Mouse (Mus musculus) heart, embryonic 15.5 days (tissue): ENCODE measurements around the gene Lin7a. TPM values are rescaled to one million over a fixed set of nuclear protein-coding genes. Genes with fewer than 3 reads are reported as not detected.

Experiments
- ATAC-seq: fragments of 200-750 bp; cut with Nextera tagmentation; replicated peaks from 2 replicates; pipeline ENCODE4 v1.8.0; 2017; ENCODE audit warnings: low read depth, moderate TSS enrichment; ENCODE audit not compliant: insufficient number of reproducible peaks, insufficient read depth, low FRiP score
- H3K27ac ChIP-seq: fragments of 300-500 bp; sonication (generic); 2 replicates; pipeline ENCODE4 v1.5.1; 2015; ENCODE audit warnings: mild to moderate bottlenecking, inconsistent platforms
- H3K27me3 ChIP-seq: fragments of 300-500 bp; sonication (generic); 2 replicates; pipeline ENCODE4 v1.6.1; 2015; ENCODE audit warnings: inconsistent platforms
- H3K36me3 ChIP-seq: fragments of 300-500 bp; sonication (generic); 2 replicates; pipeline ENCODE4 v1.6.1; 2015; ENCODE audit warnings: mild to moderate bottlenecking, inconsistent platforms
- H3K4me1 ChIP-seq: fragments of 300-500 bp; sonication (generic); replicated peaks from 2 replicates; pipeline ENCODE4 v1.6.1; 2015; ENCODE audit warnings: inconsistent platforms
- H3K4me2 ChIP-seq: fragments of 300-500 bp; sonication (generic); 2 replicates; pipeline ENCODE4 v1.6.1; 2015; ENCODE audit warnings: inconsistent platforms, mild to moderate bottlenecking, moderate library complexity
- H3K4me3 ChIP-seq: fragments of 300-500 bp; sonication (generic); 2 replicates; pipeline ENCODE4 v1.5.1; 2015; ENCODE audit warnings: mild to moderate bottlenecking, inconsistent platforms
- H3K9ac ChIP-seq: fragments of 300-500 bp; sonication (generic); 2 replicates; pipeline ENCODE4 v1.6.1; 2015; ENCODE audit warnings: mild to moderate bottlenecking, inconsistent platforms
- H3K9me3 ChIP-seq: fragments of 300-500 bp; sonication (generic); replicated peaks from 2 replicates; pipeline ENCODE4 v1.6.1; 2016; ENCODE audit warnings: inconsistent platforms
- WGBS: fragments of 180-500 bp; shearing (Covaris S2); methylation state at CpG from one replicate; pipeline ENCODE4 v1.1.7; 2015; ENCODE audit warnings: mixed read lengths; 5-methylcytosine and 5-hydroxymethylcytosine counted together
- polyA plus RNA-seq: library from polyadenylated mRNA; unstranded; fragments of >200 nt; fragmentation: Nextera tagmentation; extraction: Ambion mirVana; gene quantifications from 2 replicates; pipeline ENCODE4 v1.2.1, GENCODE M21; 2015

The Lin7a gene
- polyA plus RNA-seq, 1 experiment from 2014 or later = 1.4 TPM

GRCm38 (mm10) chr10:107230081-107230850 is 41.2 kb upstream of the Lin7a start:
- Histone ChIP-seq H3K9ac (no peak overlapping the region), H3K27me3 (no peaks in the 10 kb centered on the region), H3K4me1 (no peaks in the 10 kb centered on the region), H3K4me3 (no peak overlapping the region), H3K36me3 (no peaks in the 10 kb centered on the region), H3K9me3 (no peaks in the 10 kb centered on the region), H3K27ac (no peak overlapping the region), H3K4me2 (no peak overlapping the region)
- ATAC-seq = no peak
- WGBS = 67% methylated on average over 8 of the region's 8 CpGs

- H3K4me2 ChIP-seq = no peak overlapping the region
- H3K36me3 ChIP-seq = no peaks in the 10 kb centered on the region
- no peak overlapping the region for H3K9ac ChIP-seq
- H3K4me3 ChIP-seq = no peak overlapping the region
- ATAC-seq = no peak
- H3K27me3 ChIP-seq = no peaks in the 10 kb centered on the region
- 97% methylated on average over 1 of the region's 1 CpGs for WGBS
- H3K4me1 ChIP-seq = no peaks in the 10 kb centered on the region
- H3K9me3 ChIP-seq = no peaks in the 10 kb centered on the region
- H3K27ac ChIP-seq = no peak overlapping the region
Observed at GRCm38 (mm10) chr10:107230851-107231130, 40.7 kb upstream of the Lin7a start.

GRCm38 (mm10) chr10:107231421-107232010 is 40.0 kb upstream of the Lin7a start:
- no peaks in the 10 kb centered on the region for H3K36me3 ChIP-seq
- no peak for ATAC-seq
- H3K27me3 ChIP-seq = no peaks in the 10 kb centered on the region
- no peak overlapping the region for H3K4me2 ChIP-seq
- no peak overlapping the region for H3K4me3 ChIP-seq
- no peak overlapping the region for H3K9ac ChIP-seq
- H3K27ac ChIP-seq = no peak overlapping the region
- 70% methylated on average over 4 of the region's 4 CpGs for WGBS
- no peaks in the 10 kb centered on the region for H3K4me1 ChIP-seq
- H3K9me3 ChIP-seq = no peaks in the 10 kb centered on the region

GRCm38 (mm10) chr10:107232491-107233110 is 38.9 kb upstream of the Lin7a start:
- H3K4me3 ChIP-seq = no peak overlapping the region
- no peak for ATAC-seq
- no peaks in the 10 kb centered on the region for H3K4me1 ChIP-seq
- H3K9me3 ChIP-seq = no peaks in the 10 kb centered on the region
- H3K36me3 ChIP-seq = no peaks in the 10 kb centered on the region
- H3K27ac ChIP-seq = no peak overlapping the region
- 84% methylated on average over 2 of the region's 2 CpGs for WGBS
- no peaks in the 10 kb centered on the region for H3K27me3 ChIP-seq
- H3K9ac ChIP-seq = no peak overlapping the region
- no peak overlapping the region for H3K4me2 ChIP-seq

GRCm38 (mm10) chr10:107233221-107233620 is 38.3 kb upstream of the Lin7a start:
- no peak overlapping the region for H3K9ac ChIP-seq
- H3K27ac ChIP-seq = no peak overlapping the region
- no peak for ATAC-seq
- H3K9me3 ChIP-seq = no peaks in the 10 kb centered on the region
- H3K4me1 ChIP-seq = no peaks in the 10 kb centered on the region
- H3K4me3 ChIP-seq = no peak overlapping the region
- 73% methylated on average over 2 of the region's 2 CpGs for WGBS
- H3K4me2 ChIP-seq = no peak overlapping the region
- no peaks in the 10 kb centered on the region for H3K27me3 ChIP-seq
- H3K36me3 ChIP-seq = no peaks in the 10 kb centered on the region

GRCm38 (mm10) chr10:107233825-107234224 is 37.7 kb upstream of the Lin7a start:
- Histone ChIP-seq H3K4me1 (no peaks in the 10 kb centered on the region), H3K27ac (no peak overlapping the region), H3K27me3 (no peaks in the 10 kb centered on the region), H3K36me3 (no peaks in the 10 kb centered on the region), H3K9me3 (no peaks in the 10 kb centered on the region), H3K4me3 (no peak overlapping the region), H3K4me2 (no peak overlapping the region), H3K9ac (no peak overlapping the region)
- ATAC-seq = no peak
- 80% methylated on average over 4 of the region's 4 CpGs for WGBS

- no peaks in the 10 kb centered on the region for H3K36me3 ChIP-seq
- no peak for ATAC-seq
- no peak overlapping the region for H3K27ac ChIP-seq
- no peaks in the 10 kb centered on the region for H3K4me1 ChIP-seq
- H3K4me2 ChIP-seq = no peak overlapping the region
- H3K9me3 ChIP-seq = no peaks in the 10 kb centered on the region
- H3K4me3 ChIP-seq = no peak overlapping the region
- H3K27me3 ChIP-seq = no peaks in the 10 kb centered on the region
- no peak overlapping the region for H3K9ac ChIP-seq
- 70% methylated on average over 7 of the region's 7 CpGs for WGBS
Observed at GRCm38 (mm10) chr10:107234421-107235400, 36.8 kb upstream of the Lin7a start.

GRCm38 (mm10) chr10:107235496-107235895 is 36.0 kb upstream of the Lin7a start:
- Histone ChIP-seq H3K36me3 (no peaks in the 10 kb centered on the region), H3K9ac (no peak overlapping the region), H3K4me2 (no peak overlapping the region), H3K4me3 (no peak overlapping the region), H3K9me3 (no peaks in the 10 kb centered on the region), H3K4me1 (no peaks in the 10 kb centered on the region), H3K27me3 (no peaks in the 10 kb centered on the region), H3K27ac (no peak overlapping the region)
- WGBS = 69% methylated on average over 3 of the region's 3 CpGs
- no peak for ATAC-seq

- no peak overlapping the region for H3K4me2 ChIP-seq
- H3K4me1 ChIP-seq = no peaks in the 10 kb centered on the region
- no peak overlapping the region for H3K4me3 ChIP-seq
- 71% methylated on average over 4 of the region's 4 CpGs for WGBS
- no peaks in the 10 kb centered on the region for H3K36me3 ChIP-seq
- H3K27ac ChIP-seq = no peak overlapping the region
- H3K9me3 ChIP-seq = no peaks in the 10 kb centered on the region
- no peaks in the 10 kb centered on the region for H3K27me3 ChIP-seq
- no peak overlapping the region for H3K9ac ChIP-seq
- no peak for ATAC-seq
Observed at GRCm38 (mm10) chr10:107236211-107236610, 35.3 kb upstream of the Lin7a start.

- no peaks in the 10 kb centered on the region for H3K4me1 ChIP-seq
- H3K9ac ChIP-seq = no peak overlapping the region
- WGBS = 72% methylated on average over 2 of the region's 2 CpGs
- ATAC-seq = no peak
- H3K4me3 ChIP-seq = no peak overlapping the region
- no peak overlapping the region for H3K4me2 ChIP-seq
- H3K9me3 ChIP-seq = no peaks in the 10 kb centered on the region
- H3K27ac ChIP-seq = no peak overlapping the region
- no peaks in the 10 kb centered on the region for H3K36me3 ChIP-seq
- H3K27me3 ChIP-seq = no peaks in the 10 kb centered on the region
Observed at GRCm38 (mm10) chr10:107237076-107237475, 34.4 kb upstream of the Lin7a start.

GRCm38 (mm10) chr10:107237736-107238135 is 33.8 kb upstream of the Lin7a start:
- no peaks in the 10 kb centered on the region for H3K27me3 ChIP-seq
- H3K4me2 ChIP-seq = no peak overlapping the region
- H3K9me3 ChIP-seq = no peaks in the 10 kb centered on the region
- 87% methylated on average over 1 of the region's 1 CpGs for WGBS
- H3K36me3 ChIP-seq = no peaks in the 10 kb centered on the region
- H3K27ac ChIP-seq = no peak overlapping the region
- H3K4me1 ChIP-seq = no peaks in the 10 kb centered on the region
- no peak overlapping the region for H3K9ac ChIP-seq
- no peak overlapping the region for H3K4me3 ChIP-seq
- ATAC-seq = no peak
